Mouse (Mus musculus): ENCODE data around the gene Nadk2. TPM values are rescaled to one million over a fixed set of nuclear protein-coding genes. Genes with fewer than 3 reads are reported as not detected.

Nadk2 gene
- polyA plus RNA-seq, 1 experiment from 2014 or later = 85.7 TPM

DNA sequence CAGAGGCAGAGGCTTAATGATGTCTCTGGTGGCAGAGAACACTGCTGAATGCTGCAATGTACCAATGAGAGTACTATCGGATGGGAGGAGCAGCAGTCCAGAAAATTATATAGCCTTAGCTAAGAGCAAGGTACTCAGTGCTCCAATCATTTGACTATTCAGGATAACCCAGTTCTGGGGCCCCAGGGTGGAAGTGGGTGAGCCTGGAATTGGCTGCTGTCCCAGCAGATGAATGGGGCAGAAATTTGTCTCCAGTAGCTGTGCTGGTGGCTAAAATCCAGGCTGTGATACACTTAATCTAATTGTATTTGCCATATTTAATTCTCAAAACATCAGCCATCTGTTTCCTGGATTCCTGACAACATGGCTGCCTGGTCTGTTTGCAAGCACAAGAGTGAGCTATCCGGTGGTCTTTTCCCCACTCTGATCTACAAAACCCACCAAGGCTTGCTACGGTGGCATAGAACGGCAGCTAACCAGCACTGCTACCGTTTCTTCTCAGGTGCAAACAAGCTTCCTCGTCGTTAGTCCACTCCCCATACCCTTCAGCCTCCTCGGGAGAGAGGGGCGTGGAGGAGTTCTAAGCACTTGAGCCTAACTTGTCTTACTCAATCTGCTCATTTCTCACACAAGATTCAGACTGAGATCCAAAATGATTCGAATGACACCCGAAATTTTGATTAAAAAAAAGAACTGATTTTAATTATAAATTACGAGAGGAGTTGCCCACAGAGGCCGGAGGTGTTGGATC lies 61.8 kb downstream of the Nadk2 start:
- no peak for ATAC-seq (ENCODE audit: low read depth)
- Histone ChIP-seq H3K9ac (ENCODE audit: low read depth, low read length) (no peak overlapping the region), H3K27ac (ENCODE audit: low read length) (no peak overlapping the region), H3K4me2 (ENCODE audit: low read depth, low read length) (no peak overlapping the region), H3K36me3 (ENCODE audit: control insufficient read depth, insufficient read depth) (peaks cover 21% of the 10 kb centered on the region), H3K9me3 (replicated peaks; ENCODE audit: control insufficient read depth, low read length) (no peaks in the 10 kb centered on the region), H3K4me3 (ENCODE audit: low read depth, low read length) (no peak overlapping the region), H3K27me3 (ENCODE audit: control insufficient read depth, insufficient read depth, low read depth, low read length) (no peaks in the 10 kb centered on the region), H3K4me1 (ENCODE audit: control insufficient read depth, low read depth, low read length) (peaks cover 6% of the 10 kb centered on the region)
- 75% methylated on average over 13 of the region's 13 CpGs for whole genome bisulfite sequencing (ENCODE audit: insufficient replicate concordance)

GRCm38 (mm10) chr15:9134891-9135507 lies 63.9 kb downstream of the Nadk2 start:
- H3K4me2 ChIP-seq (ENCODE audit: low read depth, low read length) = no peak overlapping the region
- peaks cover 19% of the 10 kb centered on the region for H3K36me3 ChIP-seq (ENCODE audit: control insufficient read depth, insufficient read depth)
- H3K9ac ChIP-seq (ENCODE audit: low read depth, low read length) = no peak overlapping the region
- H3K4me1 ChIP-seq (ENCODE audit: control insufficient read depth, low read depth, low read length) = peaks cover 21% of the 10 kb centered on the region
- no peaks in the 10 kb centered on the region for H3K9me3 ChIP-seq (replicated peaks; ENCODE audit: control insufficient read depth, low read length)
- H3K27ac ChIP-seq (ENCODE audit: low read length) = no peak overlapping the region
- 75% methylated on average over 6 of the region's 6 CpGs for WGBS (ENCODE audit: insufficient replicate concordance)
- ATAC-seq (ENCODE audit: low read depth) = no peak
- H3K27me3 ChIP-seq (ENCODE audit: control insufficient read depth, insufficient read depth, low read depth, low read length) = no peaks in the 10 kb centered on the region
- no peak overlapping the region for H3K4me3 ChIP-seq (ENCODE audit: low read depth, low read length)

DNA sequence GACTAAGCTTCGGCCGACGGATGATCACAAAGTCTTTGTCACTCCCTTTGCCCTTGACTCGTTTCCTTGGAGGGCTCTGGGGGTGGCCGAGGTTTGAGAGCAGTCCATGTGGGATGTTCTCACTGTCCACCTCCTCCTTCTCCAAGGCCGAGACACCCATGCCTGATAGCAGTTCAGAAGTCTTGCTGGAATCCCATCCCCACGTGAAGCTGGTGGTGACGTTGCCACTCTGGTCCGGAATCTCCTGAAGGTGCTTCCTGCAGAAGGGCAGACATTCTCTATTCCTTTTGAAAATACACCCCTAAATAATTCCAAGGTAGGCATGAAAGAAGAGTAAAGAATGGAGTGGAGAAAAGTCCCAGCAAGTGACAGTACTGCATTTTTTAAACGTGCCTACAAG lies 68.4 kb downstream of the Nadk2 start:
- H3K4me3 ChIP-seq (ENCODE audit: low read depth, low read length) = peak overlapping the region; percentile 96
- WGBS (ENCODE audit: insufficient replicate concordance) = 21% methylated on average over 10 of the region's 10 CpGs
- ATAC-seq (ENCODE audit: low read depth) = no peak

DNA sequence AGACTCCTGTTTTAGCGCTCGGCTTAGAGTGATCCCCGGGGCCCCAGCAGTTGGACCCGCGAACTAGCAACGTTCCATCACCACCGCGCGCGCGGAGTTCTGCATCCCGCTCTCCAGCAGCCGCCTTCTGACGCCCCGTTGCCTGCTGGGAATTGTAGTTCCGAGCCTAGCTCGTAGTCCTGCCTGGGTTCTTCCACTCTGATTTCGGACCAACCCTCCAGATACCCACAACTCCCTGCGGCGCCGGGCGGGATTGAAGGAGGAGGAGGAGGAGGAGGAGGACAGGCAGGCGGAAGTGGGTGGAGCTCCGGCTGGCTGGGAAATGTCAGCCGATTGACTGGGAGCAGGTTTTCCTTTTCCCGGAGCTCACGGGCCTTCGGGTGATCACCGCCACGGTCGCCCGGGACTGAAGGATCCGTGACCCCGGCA lies 69.2 kb downstream of the Nadk2 start, which contains the start of gene Lmbrd2:
Gene Lmbrd2 (plus strand): TSS at position 299 of the 429 bp plus-strand sequence.
- peak; percentile 99 for ATAC-seq (ENCODE audit: low read depth)
- Histone ChIP-seq H3K9ac (ENCODE audit: low read depth, low read length) (peak within 1 kb of the TSS; percentile 94), H3K4me1 (ENCODE audit: control insufficient read depth, low read depth, low read length) (peaks cover 24% of the 10 kb centered on the region), H3K27ac (ENCODE audit: low read length) (peak within 1 kb of the TSS; percentile 71), H3K9me3 (replicated peaks; ENCODE audit: control insufficient read depth, low read length) (no peaks in the 10 kb centered on the region), H3K4me3 (ENCODE audit: low read depth, low read length) (peak within 1 kb of the TSS; percentile 96), H3K36me3 (ENCODE audit: control insufficient read depth, insufficient read depth) (peaks cover 7% of the 10 kb centered on the region; the same call in 1 of the 2 replicates), H3K4me2 (ENCODE audit: low read depth, low read length) (peak within 1 kb of the TSS; percentile 81), H3K27me3 (ENCODE audit: control insufficient read depth, insufficient read depth, low read depth, low read length) (no peaks in the 10 kb centered on the region)
- WGBS (ENCODE audit: insufficient replicate concordance) = under 1% methylated on average over 34 of the region's 34 CpGs

More for the DNA sequence above, 68.4 kb downstream of the Nadk2 start:
- H3K4me1 ChIP-seq (ENCODE audit: control insufficient read depth, low read depth, low read length) = peaks cover 24% of the 10 kb centered on the region
- no peak overlapping the region for H3K27ac ChIP-seq (ENCODE audit: low read length)
- peaks cover 8% of the 10 kb centered on the region for H3K36me3 ChIP-seq (ENCODE audit: control insufficient read depth, insufficient read depth)
- peak overlapping the region; percentile 81 for H3K4me2 ChIP-seq (ENCODE audit: low read depth, low read length)
- no peaks in the 10 kb centered on the region for H3K9me3 ChIP-seq (replicated peaks; ENCODE audit: control insufficient read depth, low read length)
- H3K27me3 ChIP-seq (ENCODE audit: control insufficient read depth, insufficient read depth, low read depth, low read length) = no peaks in the 10 kb centered on the region
- peak overlapping the region; percentile 73 for H3K9ac ChIP-seq (ENCODE audit: low read depth, low read length)

DNA sequence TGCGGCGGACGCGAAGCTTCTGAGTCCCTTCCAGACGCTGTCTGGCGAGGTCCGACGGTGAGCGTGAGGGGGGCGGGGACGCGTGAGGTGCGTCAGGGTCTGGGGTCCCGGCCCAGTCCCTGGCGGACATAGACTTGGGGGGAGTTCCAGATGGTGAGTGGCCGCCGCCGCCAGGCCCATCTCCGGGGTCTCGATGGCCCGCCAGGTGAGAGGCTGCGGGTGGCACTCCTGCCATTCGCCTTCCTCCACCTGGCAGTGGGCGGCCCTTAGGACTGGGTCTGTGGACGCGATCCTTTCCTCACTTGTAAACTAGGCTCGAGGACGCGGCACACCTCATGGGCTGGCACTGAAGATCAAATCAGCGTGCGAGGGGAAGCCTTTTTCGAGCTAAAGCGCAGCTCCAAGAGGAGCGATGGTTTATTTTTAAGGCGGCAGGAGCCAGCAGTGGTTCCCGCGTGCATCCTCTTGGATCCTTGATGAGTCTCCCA lies 69.7 kb downstream of the Nadk2 start:
- peak overlapping the region; percentile 94 for H3K9ac ChIP-seq (ENCODE audit: low read depth, low read length)
- H3K4me2 ChIP-seq (ENCODE audit: low read depth, low read length) = peak overlapping the region; percentile 81
- no peaks in the 10 kb centered on the region for H3K9me3 ChIP-seq (replicated peaks; ENCODE audit: control insufficient read depth, low read length)
- peaks cover 24% of the 10 kb centered on the region for H3K4me1 ChIP-seq (ENCODE audit: control insufficient read depth, low read depth, low read length)
- H3K4me3 ChIP-seq (ENCODE audit: low read depth, low read length) = peak overlapping the region; percentile 96
- peaks cover 7% of the 10 kb centered on the region; the same call in 1 of the 2 replicates for H3K36me3 ChIP-seq (ENCODE audit: control insufficient read depth, insufficient read depth)
- no peaks in the 10 kb centered on the region for H3K27me3 ChIP-seq (ENCODE audit: control insufficient read depth, insufficient read depth, low read depth, low read length)
- H3K27ac ChIP-seq (ENCODE audit: low read length) = peak overlapping the region; percentile 71
- WGBS (ENCODE audit: insufficient replicate concordance) = under 1% methylated on average over 37 of the region's 37 CpGs
- peak; percentile 69 for ATAC-seq (ENCODE audit: low read depth)

DNA sequence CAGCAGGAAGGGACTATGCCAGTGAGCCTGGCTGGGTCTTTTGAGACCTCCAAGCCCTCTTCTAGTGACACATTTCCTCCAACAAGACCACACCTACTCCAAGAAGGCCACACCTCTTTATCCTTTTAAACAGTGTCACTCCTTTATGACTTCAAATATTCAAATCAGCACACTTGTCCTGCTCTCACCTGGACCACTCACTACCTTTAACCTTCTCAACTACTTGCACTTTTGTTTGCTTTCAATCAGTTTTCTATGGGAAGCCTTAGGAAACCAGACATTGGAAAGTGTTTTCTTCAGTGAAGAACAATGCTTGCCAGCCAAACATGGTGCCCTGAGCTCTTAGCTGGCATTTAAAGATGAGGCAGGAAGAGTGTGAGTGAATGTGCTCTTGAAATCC lies 84.3 kb downstream of the Nadk2 start, which contains the start of gene Skp2:
Gene Skp2 (minus strand): TSS at position 101 of the 400 bp plus-strand sequence.
- Histone ChIP-seq H3K27ac (ENCODE audit: low read length) (no peak within 1 kb of the TSS), H3K4me3 (ENCODE audit: low read depth, low read length) (no peak within 1 kb of the TSS), H3K9ac (ENCODE audit: low read depth, low read length) (no peak within 1 kb of the TSS), H3K4me1 (ENCODE audit: control insufficient read depth, low read depth, low read length) (no peaks in the 10 kb centered on the region), H3K9me3 (replicated peaks; ENCODE audit: control insufficient read depth, low read length) (no peaks in the 10 kb centered on the region), H3K4me2 (ENCODE audit: low read depth, low read length) (no peak within 1 kb of the TSS), H3K36me3 (ENCODE audit: control insufficient read depth, insufficient read depth) (peaks cover 6% of the 10 kb centered on the region; the same call in 1 of the 2 replicates), H3K27me3 (ENCODE audit: control insufficient read depth, insufficient read depth, low read depth, low read length) (no peaks in the 10 kb centered on the region)
- ATAC-seq (ENCODE audit: low read depth) = no peak

Other genes starting within 250 kb of the Nadk2 start
- gene Ranbp3l, start 103.3 kb upstream of the Nadk2 start, polyA plus RNA-seq (2015; fragmentation: Nextera tagmentation; extraction: Ambion mirVana) = 0.51 and 1.1 TPM in 2 replicates
- 1.9 and 2.0 TPM in 2 replicates for gene Lmbrd2, start 69.3 kb downstream of the Nadk2 start, polyA plus RNA-seq (2015; fragmentation: Nextera tagmentation; extraction: Ambion mirVana)
- gene Skp2, start 84.2 kb downstream of the Nadk2 start, polyA plus RNA-seq (2015; fragmentation: Nextera tagmentation; extraction: Ambion mirVana) = 16.5 and 19.3 TPM in 2 replicates
- 1.9 and 2.0 TPM in 2 replicates for gene Ugt3a1, start 205.6 kb downstream of the Nadk2 start, polyA plus RNA-seq (2015; fragmentation: Nextera tagmentation; extraction: Ambion mirVana)

All from liver, embryonic 16.5 days (tissue).